Comparison of ENCODE assay signal across 35 mouse cellular contexts in the genomic region with DNA sequence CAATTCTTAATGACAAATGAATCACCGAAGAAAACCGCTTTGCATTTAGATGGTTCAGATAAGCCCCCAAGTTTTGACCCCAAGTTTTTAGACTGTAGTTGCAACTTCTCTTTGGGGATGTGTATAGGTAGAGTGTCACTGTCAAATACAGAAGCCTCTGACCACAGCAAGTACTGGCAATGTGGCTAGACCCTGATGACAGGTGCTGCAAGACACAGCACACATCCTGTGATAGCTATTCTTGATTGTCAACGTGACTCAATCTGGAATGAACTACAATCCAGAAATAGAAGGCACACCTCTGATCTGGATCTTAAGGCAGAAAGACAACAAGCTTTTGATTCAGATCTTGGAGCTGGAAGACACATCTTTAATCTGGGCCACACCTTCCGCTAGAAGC.
"Had no signal": no experiment of that assay in that cellular context is flagged by ENCODE, and none has a peak within 500 bp of the region (broad histone marks: within the 10 kb centered on the region; RNA-seq: fewer than 3 reads in every experiment).

No protein-coding gene starts in this region.

- H3K36me3 ChIP-seq: heart, embryonic 10.5 days; heart, embryonic 12.5 days; heart, embryonic 13.5 days; heart, embryonic 15.5 days; hindbrain, embryonic 10.5 days; hindbrain, embryonic 12.5 days; hindbrain, embryonic 13.5 days; hindbrain, embryonic 15.5 days; intestine, embryonic 15.5 days; kidney, embryonic 15.5 days had no signal

- H3K4me2 ChIP-seq: heart, embryonic 11.5 days; heart, embryonic 12.5 days; heart, embryonic 13.5 days; heart, embryonic 15.5 days; hindbrain, embryonic 12.5 days; hindbrain, embryonic 13.5 days; hindbrain, embryonic 14.5 days; hindbrain, embryonic 15.5 days; intestine, embryonic 15.5 days; kidney, embryonic 15.5 days had no signal

- H3K27me3 ChIP-seq: heart, embryonic 12.5 days; heart, embryonic 13.5 days; heart, embryonic 15.5 days; hindbrain, embryonic 12.5 days; hindbrain, embryonic 13.5 days; hindbrain, embryonic 15.5 days; intestine, embryonic 15.5 days; kidney, embryonic 15.5 days had no signal

- ATAC-seq: hindbrain, embryonic 16.5 days; inflammation-experienced regulatory T-cells, adult 6 months; intestine, embryonic 15.5 days; intestine, embryonic 16.5 days; intestine, postnatal 0 days had no signal

- H3K4me3 ChIP-seq: heart, embryonic 10.5 days; heart, embryonic 12.5 days; heart, embryonic 13.5 days; heart, embryonic 15.5 days; hindbrain, embryonic 10.5 days; hindbrain, embryonic 12.5 days; hindbrain, embryonic 13.5 days; hindbrain, embryonic 15.5 days; intestine, embryonic 15.5 days; kidney, embryonic 15.5 days; layer of hippocampus, adult 2 months had no signal

- H3K4me1 ChIP-seq: hindbrain, embryonic 15.5 days; intestine, embryonic 15.5 days had no signal

- H3K9me3 ChIP-seq: heart, embryonic 10.5 days; heart, embryonic 12.5 days; heart, embryonic 13.5 days; heart, embryonic 15.5 days; hindbrain, embryonic 10.5 days; hindbrain, embryonic 12.5 days; hindbrain, embryonic 13.5 days; hindbrain, embryonic 15.5 days; intestine, embryonic 15.5 days; kidney, embryonic 15.5 days had no signal

- H3K9ac ChIP-seq: heart, embryonic 12.5 days; heart, embryonic 13.5 days; heart, embryonic 15.5 days; hindbrain, embryonic 12.5 days; hindbrain, embryonic 13.5 days; hindbrain, embryonic 14.5 days; hindbrain, embryonic 15.5 days; intestine, embryonic 15.5 days; kidney, embryonic 15.5 days had no signal

- H3K27ac ChIP-seq: heart, embryonic 10.5 days; heart, embryonic 13.5 days; heart, embryonic 15.5 days; hindbrain, embryonic 10.5 days; hindbrain, embryonic 12.5 days; hindbrain, embryonic 13.5 days; hindbrain, embryonic 14.5 days; hindbrain, embryonic 15.5 days; hindbrain, postnatal 0 days; intestine, embryonic 15.5 days; kidney, embryonic 15.5 days; kidney, postnatal 0 days; layer of hippocampus, adult 2 months had no signal

- DNase-seq: heart, postnatal 10 days; heart, postnatal 14 days; heart, postnatal 36 days; heart, postnatal 4 days; kidney, adult 11 months; kidney, adult 18-20 months; kidney, adult 2 months; kidney, adult 8-10 months; kidney, adult 9 months; kidney, postnatal 10 days; kidney, postnatal 14 days; kidney, postnatal 25 days; kidney, postnatal 36 days; kidney, postnatal 4 days; layer of hippocampus, adult 9-11 months; layer of hippocampus, postnatal 36 days had no signal
